Mouse (Mus musculus) brown adipose tissue, adult 24 weeks (tissue): ENCODE measurements around the gene Gm4791. TPM values are rescaled to one million over a fixed set of nuclear protein-coding genes. Genes with fewer than 3 reads are reported as not detected.

Experiments
- H3K27ac ChIP-seq: fragments of 200-500 bp; replicated peaks from 2 replicates; pipeline ENCODE4 v1.5.1; 2012; ENCODE audit warnings: low read depth, mild to moderate bottlenecking, low read length
- H3K4me1 ChIP-seq: fragments of 200-500 bp; 2 replicates; pipeline ENCODE4 v1.6.1; 2012; ENCODE audit warnings: low read length, mixed read lengths; ENCODE audit not compliant: control insufficient read depth, insufficient read depth, insufficient read length
- H3K4me3 ChIP-seq: fragments of 200-500 bp; 2 replicates; pipeline ENCODE4 v1.5.1; 2012; ENCODE audit warnings: low read depth, mild to moderate bottlenecking, low read length, moderate library complexity; ENCODE audit not compliant: insufficient read depth
- polyA plus RNA-seq: library from polyadenylated mRNA; stranded (reverse); fragments of >200 nt; gene quantifications from 2 replicates; pipeline ENCODE4 v1.2.4, GENCODE M21; 2012; ENCODE audit not compliant: missing spikeins, insufficient read depth, insufficient read length

The Gm4791 gene
- not detected in 2 replicates for polyA plus RNA-seq

- Histone ChIP-seq H3K4me3 (no peak within 1 kb of the TSS), H3K27ac (no peak within 1 kb of the TSS), H3K4me1 (no peaks in the 10 kb centered on the region)
Observed at GRCm38 (mm10) chr9:46998338-46998791, at the start of gene Gm4791. Gene Gm4791 (plus strand): TSS chr9:46998741.

- Histone ChIP-seq H3K4me3 (no peak overlapping the region), H3K27ac (no peak overlapping the region), H3K4me1 (no peaks in the 10 kb centered on the region)
Observed at GRCm38 (mm10) chr9:46956286-46956685, 42.3 kb upstream of the Gm4791 start.

DNA sequence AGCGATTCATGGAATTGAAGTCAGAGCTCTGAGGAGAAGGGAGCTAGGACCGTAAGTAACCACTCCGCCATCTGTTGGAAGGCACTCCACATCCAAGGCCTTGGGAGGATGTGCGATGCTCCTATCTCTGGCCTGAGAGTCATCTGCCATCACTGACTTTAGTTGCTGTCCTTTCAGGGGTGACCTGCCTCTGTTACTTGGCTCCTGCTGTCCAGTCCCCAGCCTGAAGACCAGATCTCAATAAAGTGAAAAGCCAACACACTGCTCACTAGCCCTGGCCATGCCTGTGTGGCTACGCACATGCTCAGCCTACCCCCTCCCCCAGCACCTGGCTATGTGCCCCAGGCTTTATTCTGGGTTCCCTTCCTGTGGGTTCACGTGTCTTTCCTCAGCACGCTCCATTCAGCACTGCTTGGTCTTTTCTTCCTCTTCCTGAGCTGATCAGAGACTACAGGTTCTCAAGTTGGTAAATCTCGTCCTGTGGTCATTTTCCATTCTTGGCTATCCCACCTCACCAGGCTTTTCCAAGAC is 41.1 kb upstream of the Gm4791 start:
- Histone ChIP-seq H3K27ac (no peak overlapping the region), H3K4me3 (no peak overlapping the region), H3K4me1 (no peaks in the 10 kb centered on the region)

- no peaks in the 10 kb centered on the region for H3K4me1 ChIP-seq
Observed at GRCm38 (mm10) chr9:46966028-46966427, 32.5 kb upstream of the Gm4791 start.

GRCm38 (mm10) chr9:46968970-46969369 is 29.6 kb upstream of the Gm4791 start:
- no peak overlapping the region for H3K27ac ChIP-seq
- H3K4me1 ChIP-seq: no peaks in the 10 kb centered on the region
- H3K4me3 ChIP-seq: no peak overlapping the region

More at GRCm38 (mm10) chr9:46966028-46966427, 32.5 kb upstream of the Gm4791 start:
- Histone ChIP-seq H3K27ac (no peak overlapping the region), H3K4me3 (no peak overlapping the region)

DNA sequence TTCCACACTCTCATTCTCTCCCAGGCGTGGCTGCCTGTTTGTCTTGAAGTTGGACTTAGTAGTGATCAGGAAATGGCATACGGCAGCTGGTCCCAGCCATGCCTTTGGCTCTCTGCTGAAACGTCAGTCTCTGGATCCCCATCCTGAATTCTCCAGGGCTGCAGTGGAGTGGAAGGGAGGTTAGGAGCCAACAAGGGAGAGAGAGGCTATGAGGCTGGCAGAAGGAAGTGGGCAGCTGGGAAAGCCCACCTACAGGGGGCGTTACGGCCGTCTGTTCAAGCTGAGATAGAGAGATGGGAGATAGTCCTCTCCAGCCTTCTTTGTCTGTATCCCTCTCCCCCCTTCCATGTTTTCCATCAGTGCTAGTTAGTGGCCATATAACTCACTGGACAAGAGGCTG is 29.1 kb upstream of the Gm4791 start:
- Histone ChIP-seq H3K4me1 (no peaks in the 10 kb centered on the region), H3K4me3 (no peak overlapping the region), H3K27ac (no peak overlapping the region)

DNA sequence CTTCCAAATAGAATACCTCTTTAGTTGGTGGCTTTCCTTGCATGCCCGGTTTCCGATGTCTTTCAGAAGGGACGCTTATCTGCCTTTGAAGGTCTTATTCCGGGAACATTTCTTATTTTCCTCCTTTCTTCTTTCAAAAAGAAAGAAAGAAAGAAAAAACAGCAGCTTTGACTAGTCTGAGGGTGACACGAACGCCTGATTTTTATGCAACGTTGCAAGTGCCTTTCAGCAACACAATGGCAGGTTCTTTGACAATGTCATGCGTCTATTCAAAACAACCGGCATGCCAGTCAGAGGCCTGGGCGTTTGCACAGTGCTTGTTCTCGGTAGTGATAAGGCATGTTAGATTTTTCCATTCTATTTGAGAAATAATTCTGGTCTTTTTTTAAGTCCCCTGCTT is 19.7 kb upstream of the Gm4791 start:
- H3K4me1 ChIP-seq: no peaks in the 10 kb centered on the region
- H3K4me3 ChIP-seq: no peak overlapping the region
- no peak overlapping the region for H3K27ac ChIP-seq

- Histone ChIP-seq H3K27ac (no peak overlapping the region), H3K4me3 (no peak overlapping the region), H3K4me1 (no peaks in the 10 kb centered on the region)
Observed at GRCm38 (mm10) chr9:46980111-46980510, 18.4 kb upstream of the Gm4791 start.

- no peaks in the 10 kb centered on the region for H3K4me1 ChIP-seq
- no peak overlapping the region for H3K27ac ChIP-seq
- H3K4me3 ChIP-seq: no peak overlapping the region
Observed at GRCm38 (mm10) chr9:46983471-46983870, 15.1 kb upstream of the Gm4791 start.

GRCm38 (mm10) chr9:47041569-47041968 is 43.0 kb downstream of the Gm4791 start:
- Histone ChIP-seq H3K4me1 (no peaks in the 10 kb centered on the region), H3K4me3 (no peak overlapping the region), H3K27ac (no peak overlapping the region)
